ENCODE assay signal across 8 mouse cellular contexts in the genomic region with DNA sequence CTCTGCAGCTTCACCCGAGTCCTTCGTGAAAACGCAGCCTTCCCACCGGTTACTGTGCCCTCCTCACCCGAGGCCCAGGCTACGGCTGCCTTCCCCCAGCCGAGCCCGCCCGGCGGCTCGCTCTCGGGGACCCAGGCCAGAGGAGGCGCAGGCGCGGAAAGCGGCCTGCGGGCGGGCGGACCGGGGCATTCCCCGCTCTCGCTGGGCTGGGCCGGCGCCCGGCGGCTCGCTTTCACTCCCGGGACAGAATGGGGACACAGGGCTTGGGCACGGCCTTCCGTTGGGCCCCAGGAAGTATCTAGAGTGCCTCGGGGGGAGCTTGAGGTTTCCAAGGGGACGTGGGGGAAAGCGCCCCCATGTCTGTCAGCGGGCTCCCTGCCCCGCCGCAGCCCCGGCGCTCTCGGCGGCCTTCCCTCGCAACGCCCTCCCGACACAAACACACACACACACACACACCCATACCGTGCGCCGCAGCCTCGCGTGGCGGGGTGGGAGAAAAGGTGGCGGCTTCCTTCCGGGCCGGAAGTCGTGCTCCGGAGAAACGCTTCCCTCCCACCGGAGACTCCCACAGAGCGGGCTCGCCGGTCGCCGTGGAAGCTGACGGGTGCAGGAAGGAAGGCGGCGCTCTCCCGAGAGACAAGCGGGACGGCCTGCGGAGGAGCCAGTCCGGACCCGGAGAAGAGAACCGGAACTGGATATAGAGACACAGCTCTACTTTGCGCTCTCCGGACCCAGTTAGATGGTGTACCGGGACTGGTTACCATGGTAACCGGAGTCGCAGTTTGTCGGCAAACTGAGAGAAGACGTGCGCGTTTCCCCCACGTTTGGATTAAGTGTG. TPM values are rescaled to one million over a fixed set of nuclear protein-coding genes. Genes with fewer than 3 reads are reported as not detected.
DNase-seq lines count a peak whose midpoint lies in the region; ATAC-seq and TF ChIP-seq lines count a peak whose summit lies in the region.

Gene Pih1d2, plus strand, starts transcription at position 556 of the 838 bp plus-strand sequence.
Gene Nkapd1, minus strand, starts transcription at position 699 of the 838 bp plus-strand sequence.

- no peak for TF ChIP-seq CTCF in cortical plate, adult 2 months (IDR thresholded peaks at IDR 0.05; ENCODE audit: extremely low read depth, insufficient read depth, low read length)

- no peaks in the 10 kb centered on the region for H3K4me1 ChIP-seq in cortical plate, adult 2 months (ENCODE audit: control insufficient read depth, insufficient read depth, low read length)

- peak; percentile 85 for ATAC-seq in activated CD4-positive, CD25-positive, alpha-beta regulatory T cell, adult 4 months
- peak; percentile 92 for ATAC-seq in megakaryocyte-erythroid progenitor cell, adult 5-6 weeks (replicated peaks; ENCODE audit: low FRiP score, low TSS enrichment, poor library complexity, severe bottlenecking)

- H3K27ac ChIP-seq in cortical plate, adult 2 months (ENCODE audit: insufficient read depth, low read length), result peak within 1 kb of the TSS; percentile 84

- intact Hi-C loops in left cerebral cortex, postnatal 10 days (cut with DNase I), result no loop called here

- TF ChIP-seq POLR2A in cortical plate, adult 2 months (IDR thresholded peaks at IDR 0.05; ENCODE audit: extremely low read depth, insufficient read depth, low read length), result peak; percentile 63; the same call in 1 of the 2 replicates

- DNase-seq in gastrocnemius, postnatal 10 days, result peak; percentile 70
- peak; percentile 96 for DNase-seq in induced T-regulatory cell, adult 2 months (ENCODE audit: low read depth)
- peak; percentile 88 to 91 for DNase-seq in left cerebral cortex, postnatal 10 days (ENCODE audit: extremely low spot score in 1 of 2, low spot score in 2 of 2)
- DNase-seq in right cerebral cortex, postnatal 25 days, result peak; percentile 84
- DNase-seq in urinary bladder, postnatal 4 days (ENCODE audit: low spot score in 2 of 2), result peak; percentile 83 to 85

- H3K4me3 ChIP-seq in cortical plate, adult 2 months (ENCODE audit: insufficient read depth, low read length), result peak within 1 kb of the TSS; percentile 100

RNA-seq across cellular contexts. Expression of gene Pih1d2, which starts in this region (rescaled TPM):
- polyA plus RNA-seq in activated CD4-positive, CD25-positive, alpha-beta regulatory T cell, adult 4 months (2017; shearing (Covaris generic)), result under 1 TPM; 0.36 to 0.43 TPM
- 4.4 and 4.9 TPM in 2 replicates for polyA plus RNA-seq in cortical plate, adult 2 months (2012; rRNA removed)
- under 1 TPM; 0.27 to 0.42 TPM for total RNA-seq in gastrocnemius, postnatal 10 days (2021)
- 1 to 10 TPM; 1.4 to 2.1 TPM for total RNA-seq in left cerebral cortex, postnatal 10 days (2021)
- 3.5 and 3.8 TPM in 2 replicates for total RNA-seq in megakaryocyte-erythroid progenitor cell, adult 5-6 weeks (2014; fragmentation: Nextera tagmentation)
- 10.4 TPM in 1 of 2 replicates, not detected in the other for total RNA-seq in megakaryocyte-erythroid progenitor cell, adult 5-6 weeks (2017)

RNA-seq across cellular contexts. Expression of gene Nkapd1, which starts in this region (rescaled TPM):
- 10 to 100 TPM; 19.5 to 27.7 TPM for polyA plus RNA-seq in activated CD4-positive, CD25-positive, alpha-beta regulatory T cell, adult 4 months (2017; shearing (Covaris generic))
- polyA plus RNA-seq in cortical plate, adult 2 months (2012; rRNA removed), result 14.1 and 14.7 TPM in 2 replicates
- total RNA-seq in gastrocnemius, postnatal 10 days (2021), result 10 to 100 TPM; 12.2 to 16.0 TPM
- total RNA-seq in left cerebral cortex, postnatal 10 days (2021), result 10 to 100 TPM; 28.9 to 30.3 TPM
- total RNA-seq in megakaryocyte-erythroid progenitor cell, adult 5-6 weeks (2014; fragmentation: Nextera tagmentation), result 21.6 and 27.6 TPM in 2 replicates
- total RNA-seq in megakaryocyte-erythroid progenitor cell, adult 5-6 weeks (2017), result 46.2 and 51.8 TPM in 2 replicates

Comparison
In these comparisons a context has a peak if more than half of its experiments do, and no peak if none do; other contexts are left out.
1. Peak in every context shown above with its lines: DNase-seq, ATAC-seq, H3K4me3 ChIP-seq and H3K27ac ChIP-seq.